Mouse (Mus musculus) forebrain, embryonic 15.5 days (tissue): Measurements from ENCODE around the gene Il16. TPM values are rescaled to one million over a fixed set of nuclear protein-coding genes. Genes with fewer than 3 reads are reported as not detected.
A peak's percentile ranks its signal among the peaks of the same experiment; 100 is the strongest.

Source experiments
- ATAC-seq: fragments of 200-750 bp; cut with Nextera tagmentation; replicated peaks from 2 replicates; pipeline ENCODE4 v1.8.0; 2017; ENCODE audit warnings: mild to moderate bottlenecking, moderate TSS enrichment, moderate library complexity
- H3K27ac ChIP-seq: fragments of 300-500 bp; sonication (generic); replicated peaks from 2 replicates; pipeline ENCODE4 v1.5.1; 2015; ENCODE audit warnings: mild to moderate bottlenecking, inconsistent platforms
- H3K27me3 ChIP-seq: fragments of 300-500 bp; sonication (generic); 2 replicates; pipeline ENCODE4 v1.6.1; 2015; ENCODE audit warnings: inconsistent platforms
- H3K36me3 ChIP-seq: fragments of 300-500 bp; sonication (generic); 2 replicates; pipeline ENCODE4 v1.6.1; 2015; ENCODE audit warnings: mild to moderate bottlenecking, inconsistent platforms
- H3K4me1 ChIP-seq: fragments of 300-500 bp; sonication (generic); 2 replicates; pipeline ENCODE4 v1.6.1; 2015; ENCODE audit warnings: inconsistent platforms
- H3K4me2 ChIP-seq: fragments of 300-500 bp; sonication (generic); replicated peaks from 2 replicates; pipeline ENCODE4 v1.6.1; 2015; ENCODE audit warnings: mild to moderate bottlenecking, inconsistent platforms
- H3K4me3 ChIP-seq: fragments of 300-500 bp; sonication (generic); 2 replicates; pipeline ENCODE4 v1.5.1; 2015; ENCODE audit warnings: mild to moderate bottlenecking, inconsistent platforms
- H3K9ac ChIP-seq: fragments of 300-500 bp; sonication (generic); replicated peaks from 2 replicates; pipeline ENCODE4 v1.6.1; 2015; ENCODE audit warnings: mild to moderate bottlenecking, inconsistent platforms
- H3K9me3 ChIP-seq: fragments of 300-500 bp; sonication (generic); 2 replicates; pipeline ENCODE4 v1.6.1; 2016; ENCODE audit warnings: inconsistent platforms
- WGBS: fragments of 180-500 bp; shearing (Covaris S2); methylation state at CpG from one replicate; pipeline ENCODE4 v1.1.7; 2015; ENCODE audit warnings: mixed read lengths; 5-methylcytosine and 5-hydroxymethylcytosine counted together
- polyA plus RNA-seq: library from polyadenylated mRNA; unstranded; fragments of >200 nt; fragmentation: Nextera tagmentation; extraction: Ambion mirVana; gene quantifications from 2 replicates; pipeline ENCODE4 v1.2.1, GENCODE M21; 2015

Il16 gene
- polyA plus RNA-seq, 1 experiment from 2014 or later = 1.0 TPM

DNA sequence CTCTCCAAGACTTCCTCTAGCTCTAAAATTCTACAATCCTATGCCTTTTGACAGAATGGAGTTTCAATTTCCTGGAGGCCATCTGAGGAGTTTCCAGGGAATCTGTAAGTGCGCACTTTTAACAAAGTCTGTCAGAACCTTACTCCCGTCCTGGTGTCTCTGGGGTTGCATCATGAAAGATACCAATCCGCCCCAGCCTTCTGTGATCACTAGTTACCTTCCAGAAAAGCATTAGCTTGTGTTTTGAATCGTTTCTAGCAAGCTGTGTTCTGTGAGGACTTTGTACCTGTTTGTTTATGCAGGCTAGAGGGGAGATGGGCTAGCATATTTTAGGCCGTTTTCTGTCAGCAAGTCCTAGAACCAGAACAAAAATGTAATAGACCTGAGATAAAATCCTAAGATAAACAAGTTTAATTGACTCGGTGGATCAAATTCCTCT, 112.8 kb downstream of the Il16 start:
- no peak for ATAC-seq
- peaks cover 15% of the 10 kb centered on the region for H3K4me1 ChIP-seq
- no peak overlapping the region for H3K9ac ChIP-seq
- 58% methylated on average over 6 of the region's 6 CpGs for WGBS
- no peaks in the 10 kb centered on the region for H3K27me3 ChIP-seq
- peak overlapping the region; percentile 69 for H3K4me2 ChIP-seq
- no peaks in the 10 kb centered on the region for H3K9me3 ChIP-seq
- peak overlapping the region; percentile 56; the same call in 1 of the 2 replicates for H3K4me3 ChIP-seq
- no peaks in the 10 kb centered on the region for H3K36me3 ChIP-seq
- no peak overlapping the region for H3K27ac ChIP-seq

DNA sequence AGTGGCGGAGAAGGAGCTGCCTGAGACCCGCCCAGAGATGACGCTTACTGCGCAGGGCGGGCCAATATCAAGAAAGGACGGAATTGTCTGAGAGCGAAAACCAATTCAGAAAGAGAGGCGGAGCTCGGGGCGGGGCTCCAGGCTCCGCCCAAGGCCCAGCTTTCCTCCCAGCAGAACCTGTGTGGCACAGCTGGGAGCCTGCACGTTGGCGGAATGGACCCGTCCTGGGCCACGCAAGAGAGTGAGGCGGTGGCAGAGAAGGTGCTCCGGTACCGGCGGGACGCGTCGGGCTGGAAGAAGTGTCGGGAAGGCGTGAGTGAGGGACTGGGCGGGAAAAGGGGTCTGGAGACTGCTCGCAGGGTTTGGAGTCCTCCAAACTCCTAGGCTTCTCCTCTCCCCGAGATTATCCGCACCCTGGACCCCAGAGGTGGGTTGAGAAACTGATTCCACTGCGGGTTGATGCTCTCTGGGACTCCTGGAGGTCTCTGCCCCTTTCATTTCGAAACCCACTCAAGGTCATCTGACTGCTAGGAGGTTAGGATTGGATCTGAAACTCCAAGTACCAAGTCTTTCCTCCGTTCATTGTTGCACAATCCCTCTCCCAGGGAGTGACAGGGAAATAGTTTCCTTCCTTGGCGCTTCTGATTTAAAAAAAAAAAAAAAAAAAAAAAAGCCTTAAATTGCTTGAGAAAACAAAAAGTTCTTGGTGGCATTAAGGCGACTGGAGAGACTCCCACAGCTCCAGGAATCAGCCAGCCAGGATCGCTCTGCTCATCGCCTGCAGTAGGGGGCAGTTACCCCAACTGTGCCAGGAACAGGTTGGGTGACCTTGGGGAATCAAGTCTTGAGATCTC, 113.5 kb downstream of the Il16 start, which contains the start of gene Stard5:
Gene Stard5, plus strand, starts transcription at position 132 of the 854 bp plus-strand sequence.
- no peaks in the 10 kb centered on the region for H3K9me3 ChIP-seq
- no peaks in the 10 kb centered on the region for H3K36me3 ChIP-seq
- H3K27me3 ChIP-seq = no peaks in the 10 kb centered on the region
- H3K4me2 ChIP-seq = peak within 1 kb of the TSS; percentile 69
- H3K4me1 ChIP-seq = peaks cover 15% of the 10 kb centered on the region
- peak within 1 kb of the TSS; percentile 55 for H3K9ac ChIP-seq
- 0 out of 2 replicates have a peak within 1 kb of the TSS, but pooled peaks have one; percentile 32 for H3K27ac ChIP-seq
- WGBS = under 1% methylated on average over 35 of the region's 35 CpGs
- peak; percentile 99 for ATAC-seq
- peak within 1 kb of the TSS; percentile 56 for H3K4me3 ChIP-seq

DNA sequence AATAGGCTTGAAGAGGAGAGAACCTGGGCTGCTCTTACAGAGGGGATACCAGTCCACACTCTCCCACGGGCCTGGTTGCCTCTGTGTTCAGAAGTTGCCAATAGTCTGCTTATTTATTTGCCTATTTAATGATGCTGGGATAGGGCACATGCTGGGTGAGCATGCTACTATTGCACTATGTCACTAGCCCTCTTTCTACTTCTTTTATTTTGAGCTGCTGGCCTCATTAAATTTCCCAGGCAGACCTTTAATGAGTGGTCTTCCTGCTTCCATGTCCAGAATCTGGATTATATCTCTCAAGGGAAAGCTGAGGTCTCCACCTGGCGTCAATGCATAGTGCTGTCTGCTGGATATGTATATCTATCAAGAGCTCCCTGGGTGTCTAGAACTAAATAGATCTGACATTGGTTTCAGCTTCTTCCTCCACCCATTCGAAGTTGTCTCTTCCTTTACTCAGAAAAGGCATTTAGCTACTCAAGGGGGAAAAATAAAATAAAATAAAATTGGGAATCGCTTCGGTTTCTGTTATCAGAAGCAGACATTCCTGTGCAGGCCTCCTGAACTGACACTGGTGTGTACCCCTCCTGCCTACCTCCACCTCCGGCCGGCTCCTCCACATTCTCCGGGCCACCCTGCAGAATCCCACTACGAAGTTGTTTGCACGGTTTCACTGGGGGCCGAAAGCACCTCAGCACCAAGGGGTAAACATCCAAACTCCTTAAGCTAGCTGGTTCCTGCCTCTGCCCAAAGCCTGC, 114.3 kb downstream of the Il16 start:
- Histone ChIP-seq H3K27ac (0 out of 2 replicates have a peak overlapping the region, but pooled peaks have one; percentile 32), H3K36me3 (no peaks in the 10 kb centered on the region)
- ATAC-seq = peak; percentile 36; the same call in 1 of the 2 replicates

DNA sequence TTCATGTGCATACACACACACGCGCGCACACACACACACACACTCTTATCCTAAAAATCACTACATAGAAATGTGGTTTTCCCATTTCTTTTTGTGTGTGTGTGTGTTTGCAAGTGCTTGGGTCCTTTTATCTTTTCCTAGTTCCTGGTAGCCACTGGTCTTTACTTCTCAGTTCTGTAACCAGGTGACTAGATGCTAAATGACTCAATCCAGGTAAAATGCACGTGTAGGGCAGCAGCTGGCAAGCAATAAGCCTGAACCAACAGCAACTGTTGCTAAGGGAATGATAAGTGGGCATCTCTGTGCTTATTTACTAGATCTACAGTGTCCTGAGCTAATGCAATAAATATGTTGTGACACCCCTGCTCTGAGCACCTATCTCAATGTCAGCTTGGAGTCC, 118.2 kb downstream of the Il16 start:
- WGBS = 94% methylated on average over 4 of the region's 4 CpGs
- H3K4me3 ChIP-seq = no peak overlapping the region
- no peak for ATAC-seq
- no peak overlapping the region for H3K27ac ChIP-seq
- peaks cover 12% of the 10 kb centered on the region for H3K4me1 ChIP-seq
- no peaks in the 10 kb centered on the region for H3K36me3 ChIP-seq
- H3K9ac ChIP-seq = no peak overlapping the region
- H3K4me2 ChIP-seq = no peak overlapping the region
- H3K9me3 ChIP-seq = no peaks in the 10 kb centered on the region
- H3K27me3 ChIP-seq = no peaks in the 10 kb centered on the region

More for the DNA sequence above, 114.3 kb downstream of the Il16 start:
- Histone ChIP-seq H3K9me3 (no peaks in the 10 kb centered on the region), H3K9ac (peak overlapping the region; percentile 55; the same call in 1 of the 2 replicates), H3K4me1 (peaks cover 15% of the 10 kb centered on the region), H3K4me2 (peak overlapping the region; percentile 69), H3K4me3 (peak overlapping the region; percentile 56), H3K27me3 (no peaks in the 10 kb centered on the region)
- 10% methylated on average over 11 of the region's 11 CpGs for WGBS

DNA sequence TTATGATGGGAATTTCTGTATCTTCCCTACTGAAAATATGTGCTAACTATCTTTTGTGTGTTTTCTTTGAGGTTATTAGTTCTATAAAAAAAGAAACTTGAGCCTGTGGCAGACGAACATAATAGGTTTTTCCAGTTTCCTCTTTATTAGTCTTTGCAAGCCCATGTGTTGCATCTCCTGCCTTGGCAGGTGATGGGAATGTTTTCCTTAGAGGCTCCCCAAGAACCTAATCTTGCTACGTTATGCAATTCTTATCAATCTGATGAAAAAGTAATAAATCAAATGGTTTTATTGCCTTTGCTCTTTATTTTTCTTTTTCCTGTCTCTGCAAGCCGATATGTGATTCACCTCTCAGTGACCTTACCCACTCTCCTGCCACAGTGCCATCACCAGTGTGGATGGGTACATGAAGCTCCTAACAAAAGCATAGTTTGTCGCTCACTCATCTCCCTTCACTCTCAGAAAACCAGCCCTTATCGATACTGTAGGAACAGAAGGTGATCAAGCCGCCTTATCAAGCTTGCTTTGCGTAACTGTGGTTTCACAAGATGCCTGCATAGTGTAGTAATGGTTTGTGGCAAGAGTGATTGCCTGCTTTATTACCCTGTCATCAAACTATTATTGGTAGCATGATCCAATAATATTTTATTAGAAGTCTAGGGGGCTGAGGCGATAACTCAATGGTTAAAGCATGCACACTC, 118.8 kb downstream of the Il16 start:
- no peak overlapping the region for H3K9ac ChIP-seq
- peaks cover 8% of the 10 kb centered on the region for H3K4me1 ChIP-seq
- no peak overlapping the region for H3K4me3 ChIP-seq
- H3K4me2 ChIP-seq = no peak overlapping the region
- ATAC-seq = no peak
- no peaks in the 10 kb centered on the region for H3K27me3 ChIP-seq
- 91% methylated on average over 8 of the region's 8 CpGs for WGBS
- no peaks in the 10 kb centered on the region for H3K36me3 ChIP-seq
- no peaks in the 10 kb centered on the region for H3K9me3 ChIP-seq
- H3K27ac ChIP-seq = no peak overlapping the region

DNA sequence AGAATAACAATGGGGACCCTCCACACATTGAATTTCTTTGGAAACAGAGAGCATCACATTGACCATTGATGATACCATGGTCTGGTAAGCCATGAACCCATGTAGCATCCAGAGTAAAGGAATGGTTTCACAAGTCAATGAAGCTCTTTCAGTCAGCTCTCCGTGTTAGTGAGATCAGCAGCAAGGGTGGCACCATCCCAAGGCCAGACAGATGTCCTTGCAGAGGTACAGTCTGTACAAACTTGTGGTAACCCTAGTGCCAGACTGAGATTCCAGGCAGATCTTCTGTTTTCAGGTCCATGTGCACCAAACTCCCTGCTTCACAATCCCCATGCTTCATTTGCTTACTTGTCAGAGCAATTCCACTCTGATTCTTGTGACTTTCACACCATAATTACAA, 121.5 kb downstream of the Il16 start:
- no peak overlapping the region for H3K27ac ChIP-seq
- H3K9ac ChIP-seq = no peak overlapping the region
- H3K27me3 ChIP-seq = no peaks in the 10 kb centered on the region
- H3K4me2 ChIP-seq = no peak overlapping the region
- H3K36me3 ChIP-seq = no peaks in the 10 kb centered on the region
- no peak for ATAC-seq
- WGBS = 78% methylated on average over 1 of the region's 1 CpGs
- H3K4me3 ChIP-seq = no peak overlapping the region
- no peaks in the 10 kb centered on the region for H3K4me1 ChIP-seq
- no peaks in the 10 kb centered on the region for H3K9me3 ChIP-seq

DNA sequence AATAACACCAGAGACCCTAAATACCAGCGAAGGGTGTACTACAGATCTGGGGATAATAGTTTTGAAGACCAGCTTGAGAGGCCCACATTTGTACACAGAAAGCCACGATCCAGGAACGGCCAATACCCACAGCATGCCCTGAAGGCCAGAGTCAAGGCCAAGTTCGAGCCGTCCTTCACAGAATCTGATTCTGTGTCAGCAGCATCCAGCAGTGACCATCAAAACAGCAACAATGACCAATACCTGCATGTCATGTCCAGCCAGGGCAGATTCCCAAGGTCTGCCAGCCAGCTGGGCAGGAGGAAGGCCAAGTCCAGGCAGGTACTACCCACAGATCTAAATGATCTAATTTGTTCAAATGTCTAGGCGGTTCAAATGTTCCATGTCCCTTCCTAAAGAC, 122.9 kb downstream of the Il16 start:
- H3K4me1 ChIP-seq = no peaks in the 10 kb centered on the region
- no peak overlapping the region for H3K4me3 ChIP-seq
- no peak for ATAC-seq
- no peaks in the 10 kb centered on the region for H3K36me3 ChIP-seq
- no peak overlapping the region for H3K9ac ChIP-seq
- H3K27ac ChIP-seq = no peak overlapping the region
- H3K4me2 ChIP-seq = no peak overlapping the region
- WGBS = 92% methylated on average over 6 of the region's 6 CpGs
- no peaks in the 10 kb centered on the region for H3K27me3 ChIP-seq
- H3K9me3 ChIP-seq = no peaks in the 10 kb centered on the region

DNA sequence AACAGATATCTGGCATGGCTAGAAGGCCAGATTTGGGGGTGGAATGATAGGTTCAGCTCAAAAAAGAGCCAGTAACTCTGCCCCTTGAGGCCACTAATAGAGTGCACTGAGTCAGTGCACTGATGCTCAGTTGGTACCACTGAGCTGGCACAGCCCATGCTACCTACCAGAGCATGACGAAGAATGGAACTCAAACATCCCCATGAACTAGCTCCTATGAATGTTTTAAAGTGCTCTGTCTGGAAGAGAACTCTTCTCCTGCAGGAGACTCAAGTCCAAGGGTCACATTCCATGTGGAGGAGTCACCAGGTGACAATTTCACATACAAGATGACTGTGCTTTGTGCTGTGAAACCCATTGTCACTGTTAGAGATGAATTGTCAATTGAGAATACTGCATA, 126.8 kb downstream of the Il16 start:
- Histone ChIP-seq H3K4me2 (no peak overlapping the region), H3K27ac (no peak overlapping the region), H3K4me3 (no peak overlapping the region), H3K9ac (no peak overlapping the region), H3K4me1 (no peaks in the 10 kb centered on the region), H3K36me3 (no peaks in the 10 kb centered on the region), H3K27me3 (no peaks in the 10 kb centered on the region), H3K9me3 (no peaks in the 10 kb centered on the region)
- 92% methylated on average over 1 of the region's 1 CpGs for WGBS
- no peak for ATAC-seq

DNA sequence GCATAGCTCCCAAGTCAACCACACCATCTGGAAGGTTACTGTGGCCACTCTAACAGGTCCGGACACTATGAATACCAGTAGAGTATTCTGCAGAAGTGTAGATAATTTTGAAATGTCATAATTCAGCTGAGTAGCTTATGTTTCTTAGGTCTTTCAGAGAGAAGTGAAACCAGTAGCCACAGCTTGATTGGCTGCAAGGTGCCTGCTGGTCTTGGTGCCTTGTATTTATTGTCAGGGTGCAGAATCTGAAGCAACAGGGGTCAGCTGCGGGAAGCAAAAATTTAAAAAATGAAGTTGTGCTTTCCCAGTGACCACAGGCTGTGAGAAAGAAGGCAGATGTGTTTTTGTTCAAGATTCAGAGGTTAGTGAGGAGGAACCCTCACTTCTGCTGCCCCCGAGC, 129.3 kb downstream of the Il16 start:
- H3K4me2 ChIP-seq = no peak overlapping the region
- no peak overlapping the region for H3K9ac ChIP-seq
- H3K4me3 ChIP-seq = no peak overlapping the region
- WGBS = 92% methylated on average over 3 of the region's 3 CpGs
- ATAC-seq = no peak
- H3K4me1 ChIP-seq = no peaks in the 10 kb centered on the region
- H3K36me3 ChIP-seq = no peaks in the 10 kb centered on the region
- no peaks in the 10 kb centered on the region for H3K27me3 ChIP-seq
- no peak overlapping the region for H3K27ac ChIP-seq
- H3K9me3 ChIP-seq = no peaks in the 10 kb centered on the region

DNA sequence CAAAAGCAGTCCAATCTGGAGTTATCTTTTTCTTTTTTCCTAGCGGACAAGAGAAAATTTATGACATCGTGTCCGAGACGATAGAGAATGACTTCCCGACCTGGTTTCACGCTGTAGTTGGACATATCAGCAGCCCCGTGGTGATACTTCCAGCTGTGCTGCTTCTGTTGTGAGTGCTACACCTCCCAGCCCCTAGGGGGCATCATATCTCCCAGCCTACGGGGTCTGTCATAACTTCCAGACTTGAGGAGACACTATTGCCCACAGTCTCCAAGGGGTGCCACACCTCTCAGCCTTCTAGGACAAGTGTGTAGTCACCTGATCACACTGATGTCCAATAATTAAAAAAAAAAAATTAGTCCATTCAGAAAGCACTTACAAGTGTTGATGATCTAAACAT, 129.7 kb downstream of the Il16 start:
- no peak overlapping the region for H3K4me2 ChIP-seq

DNA sequence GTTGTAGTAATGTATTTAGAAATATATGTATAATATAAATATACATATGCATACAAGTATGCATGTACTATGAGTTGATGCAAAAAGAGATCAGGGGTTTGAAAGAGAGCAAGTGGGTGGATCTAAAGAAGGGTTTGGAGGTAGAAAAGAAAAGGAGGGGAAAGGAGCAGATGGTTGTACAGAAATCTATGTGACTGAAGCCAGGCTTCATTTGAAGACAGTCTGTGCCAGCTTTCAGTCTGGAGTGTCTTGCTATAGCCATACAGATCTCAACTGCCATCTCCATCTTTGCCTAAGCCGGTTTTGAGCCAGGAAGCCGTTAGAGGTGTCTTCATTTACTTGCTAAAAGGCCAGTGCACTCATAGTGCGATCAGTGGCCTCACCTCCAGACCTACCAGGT, 130.3 kb downstream of the Il16 start:
- Histone ChIP-seq H3K4me3 (no peak overlapping the region), H3K9ac (no peak overlapping the region), H3K4me1 (no peaks in the 10 kb centered on the region), H3K9me3 (no peaks in the 10 kb centered on the region), H3K4me2 (no peak overlapping the region), H3K27ac (no peak overlapping the region), H3K27me3 (no peaks in the 10 kb centered on the region), H3K36me3 (no peaks in the 10 kb centered on the region)
- no peak for ATAC-seq
- WGBS = 83% methylated on average over 3 of the region's 3 CpGs

More for the DNA sequence above, 129.7 kb downstream of the Il16 start:
- ATAC-seq = no peak
- no peaks in the 10 kb centered on the region for H3K36me3 ChIP-seq
- H3K9ac ChIP-seq = no peak overlapping the region
- no peak overlapping the region for H3K27ac ChIP-seq
- 90% methylated on average over 8 of the region's 8 CpGs for WGBS
- H3K4me1 ChIP-seq = no peaks in the 10 kb centered on the region
- no peaks in the 10 kb centered on the region for H3K27me3 ChIP-seq
- H3K9me3 ChIP-seq = no peaks in the 10 kb centered on the region
- no peak overlapping the region for H3K4me3 ChIP-seq

DNA sequence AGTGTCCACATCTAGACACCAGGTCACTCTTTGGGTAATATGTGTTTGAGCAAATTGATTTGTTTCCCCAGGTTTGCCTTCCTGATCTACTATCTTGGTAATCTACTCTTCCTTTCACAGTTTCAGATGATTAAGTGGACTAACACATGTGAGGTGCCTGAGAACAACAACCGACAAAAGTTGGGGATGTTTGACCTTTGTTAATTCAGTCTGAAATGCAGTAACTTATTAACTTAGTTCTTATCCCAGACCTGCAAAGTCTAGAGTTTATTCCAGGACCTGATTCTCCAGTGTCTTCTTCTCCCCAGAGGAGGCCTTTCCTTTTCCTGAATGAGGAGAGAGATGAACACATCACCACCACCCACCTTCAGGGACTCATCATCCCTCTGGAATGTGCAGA, 133.6 kb downstream of the Il16 start:
- no peak overlapping the region for H3K27ac ChIP-seq
- H3K4me1 ChIP-seq = no peaks in the 10 kb centered on the region
- no peaks in the 10 kb centered on the region for H3K27me3 ChIP-seq
- H3K4me2 ChIP-seq = no peak overlapping the region
- 98% methylated on average over 1 of the region's 1 CpGs for WGBS
- no peaks in the 10 kb centered on the region for H3K36me3 ChIP-seq
- H3K9ac ChIP-seq = no peak overlapping the region
- H3K9me3 ChIP-seq = no peaks in the 10 kb centered on the region
- ATAC-seq = no peak
- H3K4me3 ChIP-seq = no peak overlapping the region
